Comparison of ENCODE assay signal across 8 mouse cellular contexts in genomic region chr14:84443288-84443686, GRCm38 (mm10). TPM values are rescaled to one million over a fixed set of nuclear protein-coding genes. Genes with fewer than 3 reads are reported as not detected.
DNase-seq lines count a peak whose midpoint lies in the region; ATAC-seq and TF ChIP-seq lines count a peak whose summit lies in the region.

Gene Pcdh17, plus strand, starts transcription at chr14:84443563.

- under 1% methylated on average over 31 of the region's 31 CpGs for WGBS in hindbrain, embryonic 12.5 days

- peak within 1 kb of the TSS; percentile 77 for H3K27ac ChIP-seq in hindbrain, embryonic 12.5 days

- peak within 1 kb of the TSS; percentile 59 for H3K4me3 ChIP-seq in hindbrain, embryonic 12.5 days

- peak; percentile 53 for ATAC-seq in Patski
- peak; percentile 93 for ATAC-seq in hindbrain, embryonic 12.5 days (ENCODE audit: low FRiP score)

- CTCF ChIA-PET in Patski (lab: Charles Lee): no interaction called here

- peak within 1 kb of the TSS; percentile 65 for H3K9ac ChIP-seq in hindbrain, embryonic 12.5 days

- no peak for TF ChIP-seq CTCF in Patski (IDR thresholded peaks at IDR 0.05)

- H3K36me3 ChIP-seq in hindbrain, embryonic 12.5 days: no peaks in the 10 kb centered on the region

- peaks cover 61% of the 10 kb centered on the region for H3K27me3 ChIP-seq in Patski
- peaks cover 21% of the 10 kb centered on the region for H3K27me3 ChIP-seq in hindbrain, embryonic 12.5 days

- no peak for DNase-seq in Patski (ENCODE audit: low read depth, low spot score)
- peak; percentile 98 for DNase-seq in cerebellum, postnatal 14 days
- DNase-seq in frontal cortex, postnatal 14 days (ENCODE audit: low spot score in 2 of 2): peak; percentile 95 to 96
- peak; percentile 97 to 98 for DNase-seq in layer of hippocampus, postnatal 14 days (ENCODE audit: low spot score in 2 of 2)
- peak; percentile 96 for DNase-seq in lung, postnatal 10 days
- peak; percentile 84 for DNase-seq in ovary, postnatal 14 days (ENCODE audit: low spot score)
- DNase-seq in thymus, postnatal 25 days: peak; percentile 42

- POLR2A ChIA-PET in Patski (lab: Charles Lee): no interaction called here

- in situ Hi-C loops in Patski (cut with MboI; ENCODE audit: low pct_unique_long_range_greater_than_20kb): loop anchor here (25.0 kb wide), 1 partner anchor 1869 kb away; no protein-coding TSS in a partner anchor

- peaks cover 12% of the 10 kb centered on the region for H3K4me1 ChIP-seq in hindbrain, embryonic 12.5 days

- peak within 1 kb of the TSS; percentile 95 for H3K4me2 ChIP-seq in hindbrain, embryonic 12.5 days (replicated peaks)

- no peaks in the 10 kb centered on the region for H3K9me3 ChIP-seq in hindbrain, embryonic 12.5 days (replicated peaks)

RNA-seq across cellular contexts. Expression of gene Pcdh17, which starts in this region (rescaled TPM):
- not detected for polyA plus RNA-seq in Patski (2021)
- polyA plus RNA-seq in hindbrain, embryonic 12.5 days (2016; fragmentation: Nextera tagmentation; extraction: Ambion mirVana): 11.1 and 11.2 TPM in 2 replicates
- total RNA-seq in layer of hippocampus, postnatal 14 days (2021): 10 to 100 TPM; 40.8 to 42.5 TPM

Comparison
In these comparisons a context has a peak if more than half of its experiments do, and no peak if none do; other contexts are left out.
1. RNA of gene Pcdh17 (polyA plus RNA-seq): 11.1 to 11.2 TPM in hindbrain, embryonic 12.5 days; not detected in Patski (single experiment); every median in the first group is over 10 times any median in the second.
2. Peak in ATAC-seq in Patski; RNA of the gene not detected or under 1 TPM.